Mouse (Mus musculus) duodenum, adult 2 months (tissue): ENCODE data around the gene Gm21783. TPM values are rescaled to one million over a fixed set of nuclear protein-coding genes. Genes with fewer than 3 reads are reported as not detected.

Source experiments
- polyA plus RNA-seq: library from polyadenylated mRNA; depleted of rRNA; stranded (reverse); fragments of >200 nt; gene quantifications from 2 replicates; pipeline ENCODE4 v1.2.3, GENCODE M21; 2012; ENCODE audit warnings: low replicate concordance; rRNA removed

Gm21783 gene
- not detected in 2 replicates for polyA plus RNA-seq

GRCm38 (mm10) chrY:44981163-44981562 lies at the start of gene Gm21783:
Gene Gm21783 (minus strand): TSS chrY:44981263.

